In the genomic region with DNA sequence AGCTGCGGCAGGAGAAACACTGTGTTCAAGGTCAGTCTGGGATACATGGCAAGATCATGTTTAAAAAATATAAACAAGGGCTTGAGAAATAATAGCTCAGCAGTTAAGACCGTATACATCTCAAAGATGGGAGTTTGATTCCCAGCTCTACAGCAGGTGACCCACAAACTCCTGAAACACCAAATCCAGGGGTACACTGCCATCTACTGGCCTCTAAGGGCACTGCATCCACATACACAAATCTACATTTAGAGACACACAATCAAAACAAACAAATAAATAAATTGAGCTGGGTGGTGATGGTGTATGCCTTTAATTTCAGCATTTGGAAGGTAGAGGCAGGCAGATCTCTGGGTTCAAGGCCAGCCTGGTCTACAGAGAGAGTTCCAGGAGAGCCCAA, we compare ENCODE assay signal across 9 mouse cellular contexts. TPM values are rescaled to one million over a fixed set of nuclear protein-coding genes. Genes with fewer than 3 reads are reported as not detected.
DNase-seq lines count a peak whose midpoint lies in the region; ATAC-seq and TF ChIP-seq lines count a peak whose summit lies in the region.
"Had no signal": no experiment of that assay in that cellular context is flagged by ENCODE, and none has a peak within 500 bp of the region (broad histone marks: within the 10 kb centered on the region; RNA-seq: fewer than 3 reads in every experiment).

No protein-coding gene starts in this region.

- H3K36me3 ChIP-seq in embryonic facial prominence, embryonic 11.5 days (replicated peaks; ENCODE audit: control insufficient read depth, insufficient read depth, low read depth, low read length) = no peaks in the 10 kb centered on the region
- no peaks in the 10 kb centered on the region for H3K36me3 ChIP-seq in embryonic facial prominence, embryonic 10.5 days (replicated peaks)
- H3K36me3 ChIP-seq: heart, embryonic 15.5 days had no signal

- no peak overlapping the region for H3K4me3 ChIP-seq in embryonic facial prominence, embryonic 11.5 days (ENCODE audit: low read depth, low read length)
- H3K4me3 ChIP-seq in embryonic facial prominence, embryonic 10.5 days = no peak overlapping the region
- H3K4me3 ChIP-seq: heart, embryonic 15.5 days had no signal

- no peak overlapping the region for H3K27ac ChIP-seq in embryonic facial prominence, embryonic 11.5 days (replicated peaks; ENCODE audit: low read depth, low read length)
- no peak overlapping the region for H3K27ac ChIP-seq in embryonic facial prominence, embryonic 10.5 days (replicated peaks)
- H3K27ac ChIP-seq: heart, embryonic 15.5 days had no signal

- TF ChIP-seq CTCF in Patski (IDR thresholded peaks at IDR 0.05) = peak; percentile 83

- in situ Hi-C loops in Patski (cut with MboI; ENCODE audit: low pct_unique_long_range_greater_than_20kb) = loop anchor here (5.0 kb wide), 1 partner anchor 246 kb away; no protein-coding TSS in a partner anchor

- CTCF ChIA-PET in Patski (lab: Charles Lee) = interaction anchor here (0.7 to 2.0 kb wide), 11 partner anchors 21 to 423 kb away, joined by 3 to 7 read pairs (median 4); partner anchors contain the start of gene Fam53b

- no peak overlapping the region for H3K4me2 ChIP-seq in embryonic facial prominence, embryonic 11.5 days (ENCODE audit: low read depth, low read length)
- H3K4me2 ChIP-seq: heart, embryonic 15.5 days had no signal

- no peaks in the 10 kb centered on the region for H3K9me3 ChIP-seq in embryonic facial prominence, embryonic 11.5 days (replicated peaks; ENCODE audit: control insufficient read depth, low read length)
- H3K9me3 ChIP-seq in embryonic facial prominence, embryonic 10.5 days = no peaks in the 10 kb centered on the region
- H3K9me3 ChIP-seq: heart, embryonic 15.5 days had no signal

- no peak overlapping the region for H3K9ac ChIP-seq in embryonic facial prominence, embryonic 11.5 days (replicated peaks; ENCODE audit: low read length)
- H3K9ac ChIP-seq: heart, embryonic 15.5 days had no signal

- no peaks in the 10 kb centered on the region for H3K27me3 ChIP-seq in embryonic facial prominence, embryonic 11.5 days (ENCODE audit: control insufficient read depth, insufficient read depth, low read length)
- H3K27me3 ChIP-seq in embryonic facial prominence, embryonic 10.5 days (replicated peaks; ENCODE audit: low read depth, poor library complexity, severe bottlenecking) = no peaks in the 10 kb centered on the region
- H3K27me3 ChIP-seq in Patski = no peaks in the 10 kb centered on the region
- H3K27me3 ChIP-seq: heart, embryonic 15.5 days had no signal

- POLR2A ChIA-PET in Patski (lab: Charles Lee) = no interaction called here

- 90% methylated on average over 2 of the region's 2 CpGs for WGBS in embryonic facial prominence, embryonic 11.5 days
- WGBS in embryonic facial prominence, embryonic 10.5 days = 89% methylated on average over 2 of the region's 2 CpGs

- ATAC-seq in embryonic facial prominence, embryonic 11.5 days (replicated peaks; ENCODE audit: insufficient number of reproducible peaks, low FRiP score, low TSS enrichment, low read depth) = no peak
- no peak for ATAC-seq in Patski

- no peaks in the 10 kb centered on the region for H3K4me1 ChIP-seq in embryonic facial prominence, embryonic 11.5 days (ENCODE audit: control insufficient read depth, insufficient read depth, low read length)
- no peaks in the 10 kb centered on the region for H3K4me1 ChIP-seq in embryonic facial prominence, embryonic 10.5 days

- peak; percentile 23 for DNase-seq in embryonic facial prominence, embryonic 11.5 days (ENCODE audit: low spot score)
- no peak for DNase-seq in embryonic facial prominence, embryonic 10.5 days (ENCODE audit: low spot score)
- DNase-seq in 3T3-L1 (ENCODE audit: low read depth, low spot score) (peak; percentile 32), Patski (ENCODE audit: low read depth, low spot score) (no peak)
- peak; percentile 16 for DNase-seq in lung, postnatal 14 days
- DNase-seq in urinary bladder, adult 2 months (ENCODE audit: low spot score) = no peak
- DNase-seq in gastrocnemius, postnatal 25 days = no peak
- no peak for DNase-seq in adrenal gland, adult 18-20 months (ENCODE audit: low spot score in 2 of 2)

RNA-seq across cellular contexts. Expression of gene Zranb1, which starts 32.7 kb away (rescaled TPM):
- polyA plus RNA-seq in embryonic facial prominence, embryonic 11.5 days (2014; fragmentation: Nextera tagmentation; extraction: Ambion mirVana) = 17.4 and 19.2 TPM in 2 replicates
- 10.9 and 11.0 TPM in 2 replicates for polyA plus RNA-seq in embryonic facial prominence, embryonic 10.5 days (2016; fragmentation: Nextera tagmentation; extraction: Ambion mirVana)
- polyA plus RNA-seq in Patski (2021) = 22.9 TPM
- 22.4 and 24.2 TPM in 2 replicates for polyA plus RNA-seq in urinary bladder, adult 2 months (2012; rRNA removed)
- 10 to 100 TPM; 36.9 to 40.6 TPM for total RNA-seq in gastrocnemius, postnatal 25 days (2021)
- 10 to 100 TPM; 25.1 to 28.4 TPM for total RNA-seq in adrenal gland, adult 18-20 months (2021)

RNA-seq across cellular contexts. Expression of gene Abraxas2, which starts 39.2 kb away (rescaled TPM):
- 39.3 and 41.3 TPM in 2 replicates for polyA plus RNA-seq in embryonic facial prominence, embryonic 11.5 days (2014; fragmentation: Nextera tagmentation; extraction: Ambion mirVana)
- 32.1 and 34.3 TPM in 2 replicates for polyA plus RNA-seq in embryonic facial prominence, embryonic 10.5 days (2016; fragmentation: Nextera tagmentation; extraction: Ambion mirVana)
- 40.5 TPM for polyA plus RNA-seq in Patski (2021)
- 24.0 and 24.7 TPM in 2 replicates for polyA plus RNA-seq in urinary bladder, adult 2 months (2012; rRNA removed)
- total RNA-seq in gastrocnemius, postnatal 25 days (2021) = 10 to 100 TPM; 19.8 to 22.5 TPM
- total RNA-seq in adrenal gland, adult 18-20 months (2021) = 10 to 100 TPM; 32.9 to 36.9 TPM

RNA-seq across cellular contexts. Expression of gene Eef1akmt2, which starts 45.8 kb away (rescaled TPM):
- 84.1 and 90.8 TPM in 2 replicates for polyA plus RNA-seq in embryonic facial prominence, embryonic 11.5 days (2014; fragmentation: Nextera tagmentation; extraction: Ambion mirVana)
- polyA plus RNA-seq in embryonic facial prominence, embryonic 10.5 days (2016; fragmentation: Nextera tagmentation; extraction: Ambion mirVana) = 71.0 and 72.1 TPM in 2 replicates
- polyA plus RNA-seq in Patski (2021) = 42.7 TPM
- 33.7 and 34.9 TPM in 2 replicates for polyA plus RNA-seq in urinary bladder, adult 2 months (2012; rRNA removed)
- 1 to 10 TPM; 5.5 to 8.3 TPM for total RNA-seq in gastrocnemius, postnatal 25 days (2021)
- 10 to 100 TPM; 25.0 to 27.7 TPM for total RNA-seq in adrenal gland, adult 18-20 months (2021)

Comparison
In these comparisons a context has a peak if more than half of its experiments do, and no peak if none do; other contexts are left out.
1. DNase-seq: peak in embryonic facial prominence, embryonic 11.5 days (single experiment), 3T3-L1 (single experiment) and lung, postnatal 14 days (single experiment); none in embryonic facial prominence, embryonic 10.5 days (single experiment), Patski (single experiment), urinary bladder, adult 2 months (single experiment), gastrocnemius, postnatal 25 days (single experiment) and adrenal gland, adult 18-20 months (0 of 2).